Mouse (Mus musculus): ENCODE results near the gene Plcg2.
A peak's percentile ranks its signal among the peaks of the same experiment; 100 is the strongest.

Plcg2 gene

DNA sequence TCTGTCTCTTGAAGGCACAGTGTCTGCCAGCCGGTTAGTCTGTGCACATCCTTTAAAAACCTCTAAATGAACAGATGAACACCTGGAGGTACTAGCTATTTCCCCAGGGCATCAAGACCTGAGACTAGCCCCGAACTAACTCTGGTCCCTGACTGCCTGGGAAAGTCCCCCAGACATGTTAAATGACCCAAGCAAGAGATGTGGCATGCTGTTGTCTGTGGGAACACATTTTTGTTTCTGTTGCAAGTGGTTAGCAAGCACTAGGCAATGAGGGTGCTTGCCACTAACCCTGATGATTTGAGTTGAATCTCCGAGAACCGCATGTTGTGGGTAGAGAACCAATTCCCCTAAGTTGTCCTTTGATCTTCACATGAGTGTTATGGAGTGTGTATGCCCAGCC, 25.8 kb upstream of the Plcg2 start:
- DNase-seq (ENCODE audit: low read depth, low spot score): peak; percentile 50
- Histone ChIP-seq H3K27me3 (ENCODE audit: control insufficient read depth, insufficient read depth, low read length, poor library complexity, severe bottlenecking) (no peaks in the 10 kb centered on the region), H3K36me3 (ENCODE audit: control insufficient read depth, insufficient read depth, low read length, poor library complexity, severe bottlenecking) (no peaks in the 10 kb centered on the region)

DNA sequence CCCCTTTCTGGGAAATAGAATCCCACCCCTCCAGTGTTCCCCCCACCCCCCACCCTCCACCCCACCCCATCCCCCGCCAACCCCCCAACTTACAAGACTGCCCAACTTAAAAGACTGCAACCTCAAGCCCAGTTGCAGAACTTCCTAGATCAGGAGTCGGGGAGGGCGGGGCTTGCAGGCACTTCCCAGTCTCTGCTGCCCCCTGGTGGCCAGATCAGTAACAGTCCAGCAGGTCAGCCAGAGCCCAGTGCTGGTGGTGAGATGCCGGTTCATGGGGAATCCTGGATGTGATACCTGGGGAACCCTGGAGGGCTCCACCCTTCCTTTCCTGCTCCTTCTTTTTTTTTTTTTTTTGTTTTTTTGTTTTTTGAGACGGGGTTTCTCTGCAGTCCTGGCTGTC, 23.1 kb upstream of the Plcg2 start:
- H3K27me3 ChIP-seq (ENCODE audit: control insufficient read depth, insufficient read depth, low read length, poor library complexity, severe bottlenecking): no peaks in the 10 kb centered on the region
- H3K36me3 ChIP-seq (ENCODE audit: control insufficient read depth, insufficient read depth, low read length, poor library complexity, severe bottlenecking): no peaks in the 10 kb centered on the region
- DNase-seq (ENCODE audit: low read depth, low spot score): peak; percentile 93

DNA sequence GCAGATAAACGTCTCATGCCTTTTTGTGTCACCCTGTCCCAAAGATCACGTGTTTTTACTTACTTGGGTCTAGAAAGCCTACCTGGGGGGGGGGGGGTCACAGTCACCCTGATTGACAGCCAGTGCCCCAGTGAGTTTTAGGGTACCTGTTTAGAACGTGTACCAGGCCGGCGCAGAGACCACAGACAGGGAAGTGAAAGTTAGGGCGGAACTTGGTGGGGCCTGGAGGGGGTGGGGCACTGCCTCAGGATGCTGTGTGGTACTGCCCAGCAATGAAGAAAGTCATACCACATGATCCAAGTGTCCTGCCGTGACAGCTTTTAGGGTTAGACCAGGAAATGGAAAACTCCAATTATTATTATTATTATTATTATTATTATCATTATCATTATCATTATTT, 22.3 kb upstream of the Plcg2 start:
- DNase-seq (ENCODE audit: low read depth, low spot score): peak; percentile 95
- H3K27me3 ChIP-seq (ENCODE audit: control insufficient read depth, insufficient read depth, low read length, poor library complexity, severe bottlenecking): no peaks in the 10 kb centered on the region
- H3K36me3 ChIP-seq (ENCODE audit: control insufficient read depth, insufficient read depth, low read length, poor library complexity, severe bottlenecking): no peaks in the 10 kb centered on the region

DNA sequence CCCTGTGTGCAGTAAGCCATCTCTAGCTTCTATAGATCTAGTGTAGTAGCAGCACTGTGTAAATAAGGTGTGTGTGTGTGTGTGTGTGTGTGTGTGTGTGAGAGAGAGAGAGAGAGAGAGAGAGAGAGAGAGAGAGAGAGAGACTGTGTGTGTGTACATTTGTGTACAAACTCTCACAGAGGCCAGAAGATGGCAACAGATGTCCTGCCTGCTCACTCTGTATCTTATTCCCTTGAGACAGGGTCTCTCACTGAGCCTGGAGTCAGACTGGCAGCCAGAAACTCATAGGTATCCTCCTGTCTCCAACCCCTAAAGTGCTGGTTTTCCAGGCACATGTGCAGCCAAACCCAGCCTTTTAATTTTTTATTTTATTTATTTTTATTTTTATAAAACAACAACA, 20.0 kb upstream of the Plcg2 start:
- Histone ChIP-seq H3K27me3 (ENCODE audit: control insufficient read depth, insufficient read depth, low read length, poor library complexity, severe bottlenecking) (no peaks in the 10 kb centered on the region), H3K36me3 (ENCODE audit: control insufficient read depth, insufficient read depth, low read length, poor library complexity, severe bottlenecking) (no peaks in the 10 kb centered on the region)
- no peak for DNase-seq (ENCODE audit: low read depth, low spot score)

DNA sequence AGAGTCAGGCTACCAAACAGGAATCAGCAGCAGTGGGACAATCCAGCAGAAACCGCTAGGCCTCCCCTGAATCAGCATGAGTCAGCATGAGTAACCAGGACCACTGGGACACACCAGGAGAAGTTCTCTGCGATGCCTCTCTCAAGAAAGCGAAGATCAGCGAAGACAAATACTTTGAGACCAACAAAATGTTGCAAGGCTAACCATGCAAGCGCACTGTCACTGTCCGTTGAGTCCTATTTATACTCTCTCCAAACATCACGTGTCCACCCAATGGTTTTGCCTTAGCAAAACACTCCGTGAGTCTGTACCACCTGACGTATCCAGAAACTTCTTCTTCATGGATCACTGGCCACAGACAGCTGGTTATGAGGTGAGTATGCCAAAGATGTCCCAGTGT, 18.1 kb upstream of the Plcg2 start:
- Histone ChIP-seq H3K36me3 (ENCODE audit: control insufficient read depth, insufficient read depth, low read length, poor library complexity, severe bottlenecking) (no peaks in the 10 kb centered on the region), H3K27me3 (ENCODE audit: control insufficient read depth, insufficient read depth, low read length, poor library complexity, severe bottlenecking) (no peaks in the 10 kb centered on the region)
- DNase-seq (ENCODE audit: low read depth, low spot score): peak; percentile 59

DNA sequence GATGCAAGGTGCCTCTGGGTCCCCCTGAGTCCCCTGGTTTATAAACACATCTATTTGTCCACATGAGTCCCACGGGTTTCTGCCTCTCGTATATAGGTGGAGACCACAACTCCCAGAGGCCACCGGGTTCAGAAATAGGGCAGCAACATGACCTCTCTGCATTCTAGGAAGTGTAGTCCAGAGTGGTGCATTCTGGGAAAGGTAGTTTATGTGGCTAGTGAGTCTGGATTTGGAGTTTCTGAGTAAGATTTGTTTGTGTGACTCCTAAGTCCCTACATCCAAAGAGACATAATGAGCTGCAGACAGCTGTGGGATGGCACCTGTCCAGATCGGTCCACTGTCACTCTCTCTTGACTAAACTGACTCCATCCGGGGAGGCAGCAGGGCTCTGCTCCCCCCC, 17.6 kb upstream of the Plcg2 start:
- H3K27me3 ChIP-seq (ENCODE audit: control insufficient read depth, insufficient read depth, low read length, poor library complexity, severe bottlenecking): no peaks in the 10 kb centered on the region
- peak; percentile 76 for DNase-seq (ENCODE audit: low read depth, low spot score)

DNA sequence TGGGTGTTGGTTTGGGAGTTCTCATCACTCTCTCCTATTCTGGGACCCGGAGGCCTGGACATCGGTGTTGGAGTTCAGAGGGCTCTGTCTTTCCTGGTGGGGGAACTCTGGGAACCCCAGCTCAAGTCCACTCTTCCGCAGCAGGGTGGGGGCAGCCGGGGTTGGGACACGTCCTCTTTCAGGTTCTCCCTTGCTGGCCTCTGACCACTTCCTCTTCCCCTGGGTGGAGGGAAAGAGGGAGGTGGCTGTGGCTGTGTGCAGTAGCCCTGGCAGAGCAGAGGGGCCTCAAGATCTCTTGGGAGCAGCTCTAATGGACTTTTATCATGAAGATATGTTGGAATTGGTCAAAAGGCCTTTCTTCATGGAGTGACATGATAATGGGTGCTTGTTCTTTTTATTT, 16.3 kb upstream of the Plcg2 start:
- Histone ChIP-seq H3K36me3 (ENCODE audit: control insufficient read depth, insufficient read depth, low read length, poor library complexity, severe bottlenecking) (no peaks in the 10 kb centered on the region), H3K27me3 (ENCODE audit: control insufficient read depth, insufficient read depth, low read length, poor library complexity, severe bottlenecking) (no peaks in the 10 kb centered on the region)
- DNase-seq (ENCODE audit: low read depth, low spot score): peak; percentile 61

More for the DNA sequence above, 17.6 kb upstream of the Plcg2 start:
- no peaks in the 10 kb centered on the region for H3K36me3 ChIP-seq (ENCODE audit: control insufficient read depth, insufficient read depth, low read length, poor library complexity, severe bottlenecking)

DNA sequence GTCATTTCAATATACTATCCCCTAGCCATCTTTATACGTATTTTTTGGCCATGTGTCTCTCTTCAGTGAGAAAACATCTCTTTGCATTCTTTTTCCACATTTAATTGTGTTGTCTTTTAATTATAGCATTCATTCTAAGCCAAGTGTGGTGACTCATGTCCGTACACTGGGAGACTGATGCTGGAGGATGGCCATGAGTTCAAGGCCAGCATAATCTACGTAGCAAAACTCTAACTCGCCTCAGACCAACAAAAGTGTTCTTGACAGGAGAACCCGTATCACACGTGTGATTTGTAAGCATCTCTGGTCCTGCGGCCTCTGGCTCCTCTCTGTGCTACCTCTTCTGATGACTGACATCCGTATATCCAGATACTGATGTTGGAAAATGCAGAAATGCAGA, 13.4 kb upstream of the Plcg2 start:
- DNase-seq (ENCODE audit: low read depth, low spot score): no peak
- H3K27me3 ChIP-seq (ENCODE audit: control insufficient read depth, insufficient read depth, low read length, poor library complexity, severe bottlenecking): no peaks in the 10 kb centered on the region
- no peaks in the 10 kb centered on the region for H3K36me3 ChIP-seq (ENCODE audit: control insufficient read depth, insufficient read depth, low read length, poor library complexity, severe bottlenecking)

DNA sequence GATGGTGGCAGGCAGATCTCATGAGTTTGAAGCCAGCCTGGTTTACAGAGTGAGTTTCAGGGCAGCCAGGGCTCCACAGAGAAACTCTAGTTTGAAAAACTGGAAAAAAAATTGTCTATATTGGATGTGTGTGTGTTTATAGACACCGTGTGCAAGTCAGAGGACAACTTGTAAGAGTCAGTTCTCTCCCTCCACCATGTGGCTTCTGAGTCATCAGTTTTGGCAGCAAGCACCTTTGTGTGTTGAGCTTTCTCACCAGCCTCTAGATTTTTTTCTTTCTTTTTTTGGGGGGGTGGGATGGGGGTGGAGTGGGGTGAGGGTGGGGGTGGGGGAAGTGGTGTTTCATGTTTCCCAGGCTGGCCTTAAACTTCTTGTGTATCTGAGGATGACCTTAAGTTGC, 12.8 kb upstream of the Plcg2 start:
- no peaks in the 10 kb centered on the region for H3K36me3 ChIP-seq (ENCODE audit: control insufficient read depth, insufficient read depth, low read length, poor library complexity, severe bottlenecking)
- no peaks in the 10 kb centered on the region for H3K27me3 ChIP-seq (ENCODE audit: control insufficient read depth, insufficient read depth, low read length, poor library complexity, severe bottlenecking)
- no peak for DNase-seq (ENCODE audit: low read depth, low spot score)

DNA sequence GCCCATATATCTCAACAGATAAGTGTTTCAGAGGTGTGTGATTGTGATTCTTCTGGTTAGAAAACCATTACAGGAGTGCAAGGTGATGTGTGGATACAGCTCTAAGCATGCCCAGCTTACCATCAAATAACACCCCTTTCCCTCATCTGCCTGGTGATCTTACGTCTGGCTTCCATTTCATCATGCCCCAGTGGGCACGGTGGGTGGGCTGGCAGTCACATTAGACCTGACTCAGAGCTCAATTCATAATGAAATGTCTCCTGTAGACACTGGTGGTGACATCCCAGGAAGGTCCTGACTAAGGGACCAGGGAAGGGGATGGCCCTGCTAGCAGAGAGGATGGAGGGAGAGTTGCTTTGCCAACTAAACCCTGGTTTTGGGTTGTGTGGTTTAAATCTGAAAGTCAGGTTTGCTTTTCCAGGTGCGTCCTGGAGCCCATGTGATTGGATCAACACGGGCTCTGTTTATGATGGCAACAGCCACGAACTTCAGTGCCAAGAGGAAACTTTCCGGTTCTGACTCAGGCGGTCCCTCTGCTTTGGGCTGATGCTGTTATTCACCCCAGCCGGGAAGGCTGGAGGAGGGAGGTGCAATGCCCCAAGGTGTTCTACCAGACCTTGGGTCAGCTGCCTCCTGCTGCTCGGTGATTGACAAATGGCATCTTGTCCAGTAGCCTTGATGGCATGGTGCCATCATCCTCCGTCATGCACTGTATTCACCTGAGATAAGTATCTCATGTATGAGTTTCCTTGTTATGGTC, 9.7 kb upstream of the Plcg2 start:
- no peaks in the 10 kb centered on the region for H3K27me3 ChIP-seq (ENCODE audit: control insufficient read depth, insufficient read depth, low read length, poor library complexity, severe bottlenecking)
- no peak for DNase-seq (ENCODE audit: low read depth, low spot score)

DNA sequence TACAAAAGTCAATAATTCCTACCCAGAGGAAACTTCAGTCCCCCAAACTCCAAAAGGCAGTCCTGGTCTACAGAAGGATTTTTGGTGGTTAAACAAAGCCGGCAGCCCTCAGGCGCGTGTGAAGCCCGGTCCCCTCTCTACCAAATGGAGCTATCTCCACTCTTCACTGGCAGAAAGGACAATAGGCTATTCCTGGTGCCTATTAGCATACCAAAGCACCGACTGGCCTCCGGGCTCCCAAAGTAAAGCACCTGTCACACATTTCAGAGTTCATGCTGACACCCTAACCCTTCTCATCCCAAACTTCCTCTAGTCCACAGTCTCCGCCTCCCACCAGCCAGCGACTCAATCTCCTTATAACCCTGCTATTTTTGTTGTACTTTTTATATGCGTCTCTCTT, 4.5 kb upstream of the Plcg2 start:
- DNase-seq (ENCODE audit: low read depth, low spot score): no peak
- H3K36me3 ChIP-seq (ENCODE audit: control insufficient read depth, insufficient read depth, low read length, poor library complexity, severe bottlenecking): no peaks in the 10 kb centered on the region
- no peaks in the 10 kb centered on the region for H3K27me3 ChIP-seq (ENCODE audit: control insufficient read depth, insufficient read depth, low read length, poor library complexity, severe bottlenecking)

More for the DNA sequence above, 9.7 kb upstream of the Plcg2 start:
- H3K36me3 ChIP-seq (ENCODE audit: control insufficient read depth, insufficient read depth, low read length, poor library complexity, severe bottlenecking): no peaks in the 10 kb centered on the region

DNA sequence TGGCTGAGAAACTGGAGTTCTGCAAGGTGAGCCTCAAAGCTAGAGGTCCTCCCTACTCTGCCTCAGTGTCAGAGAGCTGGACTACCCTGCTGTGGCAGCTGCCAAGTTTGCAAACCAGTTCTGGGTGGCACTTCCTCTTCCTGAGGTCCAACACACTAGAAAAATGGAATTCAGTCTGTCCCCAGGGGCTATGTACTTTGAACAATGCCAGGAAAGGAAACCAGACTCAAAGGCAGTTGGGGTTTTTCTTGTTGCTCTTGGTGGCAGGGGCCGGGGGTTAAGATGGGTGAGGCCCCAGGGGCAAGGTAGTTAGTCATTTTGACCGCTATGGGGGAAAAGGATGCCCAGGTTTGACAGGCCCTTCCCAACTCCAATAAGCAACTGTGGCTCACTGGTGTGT, 3.2 kb upstream of the Plcg2 start:
- H3K36me3 ChIP-seq (ENCODE audit: control insufficient read depth, insufficient read depth, low read length, poor library complexity, severe bottlenecking): no peaks in the 10 kb centered on the region
- peak; percentile 47 for DNase-seq (ENCODE audit: low read depth, low spot score)
- H3K27me3 ChIP-seq (ENCODE audit: control insufficient read depth, insufficient read depth, low read length, poor library complexity, severe bottlenecking): no peaks in the 10 kb centered on the region

DNA sequence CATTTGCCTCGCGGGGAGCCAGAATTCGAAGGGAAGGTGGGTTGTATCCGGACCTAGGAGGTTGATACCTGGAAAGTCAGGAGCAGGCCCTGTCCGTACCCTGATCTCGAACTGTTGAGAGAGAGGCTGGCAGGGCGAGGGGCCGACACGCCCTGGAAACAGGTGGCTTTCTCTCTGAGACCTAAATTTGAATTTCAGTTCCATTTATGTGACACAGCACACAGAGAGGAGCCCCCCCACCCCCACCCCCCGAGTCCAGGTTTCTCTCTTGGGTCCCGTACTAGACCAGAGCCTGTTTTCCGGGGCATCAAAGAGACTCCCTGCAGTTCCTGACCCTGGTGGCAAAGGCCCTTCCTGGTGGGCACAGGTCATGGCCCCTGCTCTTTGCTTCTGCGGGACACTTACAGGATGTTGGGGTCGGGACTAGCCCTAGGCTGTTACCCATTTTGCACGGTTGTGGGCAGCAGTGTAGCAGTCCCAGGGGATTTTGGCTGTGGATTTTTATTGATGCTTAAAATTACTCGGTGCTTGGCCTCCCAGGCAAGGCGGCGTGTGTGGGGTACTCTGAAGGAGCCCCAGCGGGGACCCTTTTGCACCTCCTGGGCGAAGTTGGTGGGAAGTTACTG, 937 bp downstream of the Plcg2 start:
- no peaks in the 10 kb centered on the region for H3K27me3 ChIP-seq (ENCODE audit: control insufficient read depth, insufficient read depth, low read length, poor library complexity, severe bottlenecking)
- DNase-seq (ENCODE audit: low read depth, low spot score): peak; percentile 59
- 0 out of 2 replicates have a peak, but pooled peaks cover under 1% of the 10 kb centered on the region for H3K36me3 ChIP-seq (ENCODE audit: control insufficient read depth, insufficient read depth, low read length, poor library complexity, severe bottlenecking)

DNA sequence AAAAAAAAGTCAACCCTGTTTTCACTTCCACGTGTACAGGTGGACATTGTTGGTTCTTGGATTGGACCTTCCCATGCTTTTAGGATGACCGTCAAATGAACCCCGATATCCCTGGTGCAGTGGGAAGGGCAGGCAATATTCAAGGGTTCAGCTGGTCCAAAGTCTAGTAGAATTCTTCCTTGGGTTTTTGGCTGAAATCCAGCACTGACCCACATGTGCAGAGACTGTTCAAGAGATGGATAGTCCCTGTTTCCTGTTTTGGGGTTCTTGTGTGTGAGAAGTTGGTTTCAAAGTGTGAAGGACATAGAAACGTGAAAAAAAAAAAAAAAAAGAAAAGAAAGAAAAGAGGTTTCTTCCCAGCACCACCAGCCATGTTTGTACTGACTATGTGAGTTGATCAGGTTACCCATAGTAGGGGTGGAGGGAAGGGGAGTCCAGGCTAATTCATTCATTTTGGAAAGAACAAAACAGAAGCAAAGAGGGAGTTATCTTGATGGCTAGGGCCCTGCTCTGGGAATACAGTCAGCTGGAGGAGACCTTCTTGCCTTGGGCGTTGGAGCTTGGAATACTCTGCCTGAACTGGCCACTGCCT, 2.2 kb downstream of the Plcg2 start:
- Histone ChIP-seq H3K27me3 (ENCODE audit: control insufficient read depth, insufficient read depth, low read length, poor library complexity, severe bottlenecking) (no peaks in the 10 kb centered on the region), H3K36me3 (ENCODE audit: control insufficient read depth, insufficient read depth, low read length, poor library complexity, severe bottlenecking) (peaks cover 9% of the 10 kb centered on the region)
- no peak for DNase-seq (ENCODE audit: low read depth, low spot score)

DNA sequence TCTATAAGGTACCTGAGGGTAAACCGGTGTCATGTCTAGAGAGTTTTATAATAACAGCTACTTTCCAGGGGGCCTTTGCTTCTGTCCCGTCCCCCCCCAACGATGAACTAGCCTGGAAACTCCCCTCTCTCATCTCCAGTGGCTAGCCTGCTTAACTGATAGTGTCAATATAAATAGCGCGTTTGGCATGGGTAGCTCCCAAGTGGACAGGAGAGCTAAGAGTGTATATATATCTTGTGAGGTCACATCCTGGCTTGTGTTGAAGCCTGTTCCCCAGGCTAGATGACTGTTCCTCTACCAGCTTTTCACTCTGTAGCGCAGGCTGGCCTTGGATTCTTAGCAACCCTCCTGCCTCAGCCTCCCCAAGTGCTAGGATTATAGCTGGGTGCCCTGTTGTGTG, 3.2 kb downstream of the Plcg2 start:
- H3K36me3 ChIP-seq (ENCODE audit: control insufficient read depth, insufficient read depth, low read length, poor library complexity, severe bottlenecking): peaks cover 9% of the 10 kb centered on the region
- H3K27me3 ChIP-seq (ENCODE audit: control insufficient read depth, insufficient read depth, low read length, poor library complexity, severe bottlenecking): no peaks in the 10 kb centered on the region
- no peak for DNase-seq (ENCODE audit: low read depth, low spot score)
